Mouse (Mus musculus) forebrain, embryonic 11.5 days (tissue): ENCODE results near the gene Hp1bp3. TPM values are rescaled to one million over a fixed set of nuclear protein-coding genes. Genes with fewer than 3 reads are reported as not detected.

Experiments used
- ATAC-seq: fragments of 200-750 bp; cut with Nextera tagmentation; replicated peaks from 2 replicates; pipeline ENCODE4 v1.8.0; 2017; ENCODE audit warnings: moderate TSS enrichment; ENCODE audit not compliant: low FRiP score
- DNase-seq: peaks from one replicate; pipeline ENCODE4 v3.0.0-alpha.2; 2017; ENCODE audit warnings: low spot score
- H3K27ac ChIP-seq: fragments of 300-500 bp; sonication (generic); 2 replicates; pipeline ENCODE4 v1.5.1; 2014; ENCODE audit warnings: low read depth, low read length
- H3K27me3 ChIP-seq: fragments of 300-500 bp; sonication (generic); 2 replicates; pipeline ENCODE4 v1.6.1; 2014; ENCODE audit warnings: mild to moderate bottlenecking, low read length, mixed read lengths; ENCODE audit not compliant: control insufficient read depth, insufficient read depth
- H3K36me3 ChIP-seq: fragments of 300-500 bp; sonication (generic); 2 replicates; pipeline ENCODE4 v1.6.1; 2014; ENCODE audit warnings: mild to moderate bottlenecking, low read length, moderate library complexity, mixed read lengths; ENCODE audit not compliant: control insufficient read depth, insufficient read depth
- H3K4me1 ChIP-seq: fragments of 300-500 bp; sonication (generic); replicated peaks from 2 replicates; pipeline ENCODE4 v1.6.1; 2014; ENCODE audit warnings: low read length, mixed read lengths; ENCODE audit not compliant: control insufficient read depth, insufficient read depth
- H3K4me2 ChIP-seq: fragments of 300-500 bp; sonication (generic); 2 replicates; pipeline ENCODE4 v1.6.1; 2014; ENCODE audit warnings: low read depth, mild to moderate bottlenecking, low read length, moderate library complexity, mixed read lengths; ENCODE audit not compliant: severe bottlenecking
- H3K4me3 ChIP-seq: fragments of 300-500 bp; sonication (generic); 2 replicates; pipeline ENCODE4 v1.5.1; 2014; ENCODE audit warnings: low read depth, low read length
- H3K9ac ChIP-seq: fragments of 300-500 bp; sonication (generic); 2 replicates; pipeline ENCODE4 v1.6.1; 2014; ENCODE audit warnings: low read length
- H3K9me3 ChIP-seq: fragments of 300-500 bp; sonication (generic); 2 replicates; pipeline ENCODE4 v1.6.1; 2016; ENCODE audit warnings: low read length, mixed read lengths; ENCODE audit not compliant: control insufficient read depth
- WGBS: fragments of 180-500 bp; shearing (Covaris S2); extraction: QIAGEN DNeasy Blood & Tissue Kit; methylation state at CpG from one replicate; pipeline ENCODE4 v1.1.7; 2014; 5-methylcytosine and 5-hydroxymethylcytosine counted together
- polyA plus RNA-seq: library from polyadenylated mRNA; unstranded; fragments of >200 nt; fragmentation: Nextera tagmentation; extraction: Ambion mirVana; gene quantifications from 2 replicates; pipeline ENCODE4 v1.2.1, GENCODE M21; 2014

Hp1bp3 gene
- polyA plus RNA-seq, 1 experiment from 2014 or later: 178 TPM

GRCm38 (mm10) chr4:138246756-138247665 is 30.9 kb downstream of the Hp1bp3 start:
- WGBS: 79% methylated on average over 27 of the region's 27 CpGs
- peaks cover 18% of the 10 kb centered on the region for H3K4me1 ChIP-seq
- peaks cover 8% of the 10 kb centered on the region for H3K36me3 ChIP-seq
- DNase-seq (no peak), ATAC-seq (no peak)
- no peak overlapping the region for H3K27ac ChIP-seq
- no peaks in the 10 kb centered on the region for H3K9me3 ChIP-seq
- H3K4me3 ChIP-seq: no peak overlapping the region
- peaks cover 29% of the 10 kb centered on the region for H3K27me3 ChIP-seq
- H3K4me2 ChIP-seq: no peak overlapping the region
- H3K9ac ChIP-seq: no peak overlapping the region

- DNase-seq (peak; percentile 91), ATAC-seq (peak; percentile 88)
- H3K4me3 ChIP-seq: peak within 1 kb of the TSS; percentile 41
- H3K9ac ChIP-seq: peak within 1 kb of the TSS; percentile 6; the same call in 1 of the 2 replicates
- no peaks in the 10 kb centered on the region; the same call in 1 of the 2 replicates for H3K36me3 ChIP-seq
- H3K4me1 ChIP-seq: peaks cover 23% of the 10 kb centered on the region
- under 1% methylated on average over 61 of the region's 74 CpGs for WGBS
- peak within 1 kb of the TSS; percentile 80 for H3K4me2 ChIP-seq
- H3K27ac ChIP-seq: no peak within 1 kb of the TSS
- peaks cover 50% of the 10 kb centered on the region for H3K27me3 ChIP-seq
- no peaks in the 10 kb centered on the region for H3K9me3 ChIP-seq
Observed at GRCm38 (mm10) chr4:138250088-138250960, 34.2 kb downstream of the Hp1bp3 start, which contains the start of the genes Sh2d5 and Kif17. Gene Sh2d5 (plus strand): TSS chr4:138250403. Gene Kif17 (plus strand): TSS chr4:138250435.

GRCm38 (mm10) chr4:138251819-138252218 is 35.7 kb downstream of the Hp1bp3 start:
- H3K4me2 ChIP-seq: peak overlapping the region; percentile 34
- peak overlapping the region; percentile 7; the same call in 1 of the 2 replicates for H3K4me3 ChIP-seq
- no peaks in the 10 kb centered on the region for H3K9me3 ChIP-seq
- no peaks in the 10 kb centered on the region; the same call in 1 of the 2 replicates for H3K36me3 ChIP-seq
- ATAC-seq (peak; percentile 37; the same call in 1 of the 2 replicates), DNase-seq (peak; percentile 73)
- H3K9ac ChIP-seq: peak overlapping the region; percentile 23; the same call in 1 of the 2 replicates
- peaks cover 50% of the 10 kb centered on the region for H3K27me3 ChIP-seq
- H3K4me1 ChIP-seq: peaks cover 23% of the 10 kb centered on the region
- under 1% methylated on average over 14 of the region's 14 CpGs for WGBS
- H3K27ac ChIP-seq: no peak overlapping the region

- DNase-seq: no peak
Observed at GRCm38 (mm10) chr4:138252231-138252630, 36.1 kb downstream of the Hp1bp3 start.

GRCm38 (mm10) chr4:138257116-138257687 is 41.1 kb downstream of the Hp1bp3 start:
- H3K27ac ChIP-seq: no peak overlapping the region
- H3K9me3 ChIP-seq: no peaks in the 10 kb centered on the region
- no peaks in the 10 kb centered on the region for H3K36me3 ChIP-seq
- H3K4me1 ChIP-seq: peaks cover 5% of the 10 kb centered on the region; the same call in 1 of the 2 replicates
- WGBS: 85% methylated on average over 22 of the region's 22 CpGs
- DNase-seq (no peak), ATAC-seq (no peak)
- peaks cover 19% of the 10 kb centered on the region for H3K27me3 ChIP-seq
- H3K4me2 ChIP-seq: no peak overlapping the region
- H3K9ac ChIP-seq: no peak overlapping the region
- H3K4me3 ChIP-seq: no peak overlapping the region

More at GRCm38 (mm10) chr4:138252231-138252630, 36.1 kb downstream of the Hp1bp3 start:
- Histone ChIP-seq H3K4me2 (peak overlapping the region; percentile 34; the same call in 1 of the 2 replicates), H3K4me3 (no peak overlapping the region), H3K9me3 (no peaks in the 10 kb centered on the region), H3K9ac (peak overlapping the region; percentile 23; the same call in 1 of the 2 replicates), H3K27ac (no peak overlapping the region), H3K27me3 (peaks cover 50% of the 10 kb centered on the region), H3K4me1 (peaks cover 23% of the 10 kb centered on the region), H3K36me3 (no peaks in the 10 kb centered on the region)
- WGBS: 7% methylated on average over 5 of the region's 5 CpGs
- no peak for ATAC-seq

GRCm38 (mm10) chr4:138258663-138259062 is 42.6 kb downstream of the Hp1bp3 start:
- Histone ChIP-seq H3K4me1 (0 out of 2 replicates have a peak, but pooled peaks cover 2% of the 10 kb centered on the region), H3K4me2 (no peak overlapping the region), H3K9ac (no peak overlapping the region), H3K36me3 (no peaks in the 10 kb centered on the region), H3K27ac (no peak overlapping the region), H3K4me3 (no peak overlapping the region), H3K27me3 (peaks cover 12% of the 10 kb centered on the region), H3K9me3 (no peaks in the 10 kb centered on the region)
- no peak for ATAC-seq
- DNase-seq: no peak
- WGBS: 81% methylated on average over 7 of the region's 7 CpGs

GRCm38 (mm10) chr4:138259482-138259881 is 43.4 kb downstream of the Hp1bp3 start:
- ATAC-seq (no peak), DNase-seq (no peak)
- H3K9me3 ChIP-seq: no peaks in the 10 kb centered on the region
- no peak overlapping the region for H3K4me2 ChIP-seq
- H3K27ac ChIP-seq: no peak overlapping the region
- H3K4me3 ChIP-seq: no peak overlapping the region
- H3K27me3 ChIP-seq: peaks cover 11% of the 10 kb centered on the region
- no peak overlapping the region for H3K9ac ChIP-seq
- H3K4me1 ChIP-seq: 0 out of 2 replicates have a peak, but pooled peaks cover 2% of the 10 kb centered on the region
- 81% methylated on average over 5 of the region's 5 CpGs for WGBS
- H3K36me3 ChIP-seq: no peaks in the 10 kb centered on the region
